Mouse (Mus musculus) kidney, embryonic 14.5 days (tissue): ENCODE measurements around the gene Klk1b26. TPM values are rescaled to one million over a fixed set of nuclear protein-coding genes. Genes with fewer than 3 reads are reported as not detected.
"Not testable (repeated sequence)": the region's sequence is repeated elsewhere in the genome, so short reads cannot be mapped to it uniquely, and the experiment has no call there.

ENCODE experiments used
- ATAC-seq: fragments of 200-750 bp; cut with Nextera tagmentation; 2 replicates; pipeline ENCODE4 v1.8.0; 2017; ENCODE audit warnings: moderate number of reproducible peaks, mild to moderate bottlenecking, moderate TSS enrichment, moderate library complexity; ENCODE audit not compliant: low FRiP score, low TSS enrichment
- H3K27ac ChIP-seq: fragments of 300-500 bp; sonication (generic); 2 replicates; pipeline ENCODE4 v1.5.1; 2014; ENCODE audit warnings: low read depth, mild to moderate bottlenecking, low read length, moderate library complexity, mixed read lengths
- H3K27me3 ChIP-seq: fragments of 300-500 bp; sonication (generic); 2 replicates; pipeline ENCODE4 v1.6.1; 2014; ENCODE audit warnings: mild to moderate bottlenecking, low read length; ENCODE audit not compliant: control insufficient read depth, insufficient read depth
- H3K36me3 ChIP-seq: fragments of 300-500 bp; sonication (generic); 2 replicates; pipeline ENCODE4 v1.6.1; 2014; ENCODE audit warnings: low read length, mixed read lengths; ENCODE audit not compliant: control insufficient read depth, insufficient read depth
- H3K4me1 ChIP-seq: fragments of 300-500 bp; sonication (generic); 2 replicates; pipeline ENCODE4 v1.6.1; 2014; ENCODE audit warnings: low read length, mixed read lengths; ENCODE audit not compliant: control insufficient read depth, insufficient read depth
- H3K4me2 ChIP-seq: fragments of 300-500 bp; sonication (generic); replicated peaks from 2 replicates; pipeline ENCODE4 v1.6.1; 2014; ENCODE audit warnings: low read depth, mild to moderate bottlenecking, low read length
- H3K4me3 ChIP-seq: fragments of 300-500 bp; sonication (generic); 2 replicates; pipeline ENCODE4 v1.5.1; 2014; ENCODE audit warnings: mild to moderate bottlenecking, low read length
- H3K9ac ChIP-seq: fragments of 300-500 bp; sonication (generic); 2 replicates; pipeline ENCODE4 v1.6.1; 2014; ENCODE audit warnings: low read depth, mild to moderate bottlenecking, low read length, moderate library complexity
- H3K9me3 ChIP-seq: fragments of 300-500 bp; sonication (generic); 2 replicates; pipeline ENCODE4 v1.6.1; 2016; ENCODE audit warnings: low read length; ENCODE audit not compliant: control insufficient read depth
- WGBS: fragments of 180-500 bp; shearing (Covaris S2); extraction: QIAGEN DNeasy Blood & Tissue Kit; methylation state at CpG from one replicate; pipeline ENCODE4 v1.1.7; 2014; 5-methylcytosine and 5-hydroxymethylcytosine counted together
- polyA plus RNA-seq: library from polyadenylated mRNA; unstranded; fragments of >200 nt; fragmentation: Nextera tagmentation; extraction: Ambion mirVana; gene quantifications from 2 replicates; pipeline ENCODE4 v1.2.1, GENCODE M21; 2014

Klk1b26 gene
- polyA plus RNA-seq, 1 experiment from 2014 or later: not detected

DNA sequence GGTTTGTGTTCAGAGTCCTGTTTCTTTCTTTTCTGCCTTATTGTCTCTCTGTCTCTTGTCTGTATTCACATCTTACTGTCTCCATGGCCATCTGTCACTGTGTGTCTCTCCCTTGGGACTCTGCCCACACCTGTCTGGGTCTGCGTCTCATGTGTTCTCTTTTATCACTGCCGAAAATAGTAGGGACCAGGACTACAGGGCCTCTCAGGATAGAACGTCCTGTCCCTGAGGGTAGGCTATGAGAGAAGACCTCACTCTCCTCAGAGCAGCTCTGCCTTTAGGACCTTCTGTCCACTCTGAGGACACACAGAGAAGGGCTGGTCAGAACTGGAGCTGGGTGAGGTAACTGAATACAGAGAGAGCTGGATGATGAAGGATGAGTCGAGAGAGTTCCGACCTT lies 3.1 kb downstream of the Klk1b26 start:
- no peak overlapping the region for H3K4me2 ChIP-seq
- no peak overlapping the region for H3K9ac ChIP-seq
- ATAC-seq: no peak
- no peaks in the 10 kb centered on the region for H3K36me3 ChIP-seq
- 88% methylated on average over 5 of the region's 5 CpGs for WGBS
- no peaks in the 10 kb centered on the region for H3K4me1 ChIP-seq
- H3K27me3 ChIP-seq: no peaks in the 10 kb centered on the region
- no peak overlapping the region for H3K27ac ChIP-seq
- no peaks in the 10 kb centered on the region for H3K9me3 ChIP-seq
- no peak overlapping the region for H3K4me3 ChIP-seq

- H3K4me2 ChIP-seq, H3K4me3 ChIP-seq, H3K9me3 ChIP-seq, H3K9ac ChIP-seq, H3K27me3 ChIP-seq, H3K36me3 ChIP-seq, H3K4me1 ChIP-seq, ATAC-seq, H3K27ac ChIP-seq: not testable (repeated sequence)
- WGBS: 73% methylated on average over 3 of the region's 3 CpGs
These were observed 40.0 kb downstream of the Klk1b26 start, which contains the start of gene Klk1b27 for GRCm38 (mm10) chr7:44051990-44052389. Klk1b27 (plus strand) TSS chr7:44052290.

Other genes starting within 250 kb of the Klk1b26 start
- gene Klk12, start 243.3 kb upstream of the Klk1b26 start, polyA plus RNA-seq: not detected in 2 replicates
- 0.27 TPM in 1 of 2 replicates, not detected in the other for gene Klk11, start 237.6 kb upstream of the Klk1b26 start, polyA plus RNA-seq
- gene Klk10, start 231.1 kb upstream of the Klk1b26 start, polyA plus RNA-seq: 0.41 and 1.3 TPM in 2 replicates
- 0.26 TPM in 1 of 2 replicates, not detected in the other for gene Klk9, start 220.3 kb upstream of the Klk1b26 start, polyA plus RNA-seq
- 38.2 and 43.5 TPM in 2 replicates for gene Klk8, start 214.6 kb upstream of the Klk1b26 start, polyA plus RNA-seq
- gene Klk7, start 200.9 kb upstream of the Klk1b26 start, polyA plus RNA-seq: 0.13 TPM in 1 of 2 replicates, not detected in the other
- not detected in 2 replicates for gene Klk6, start 187.7 kb upstream of the Klk1b26 start, polyA plus RNA-seq
- gene Klk5, start 170.2 kb upstream of the Klk1b26 start, polyA plus RNA-seq: not detected in 2 replicates
- 0.28 TPM in 1 of 2 replicates, not detected in the other for gene Klk4, start 131.0 kb upstream of the Klk1b26 start, polyA plus RNA-seq
- gene Klk15, start 78.4 kb upstream of the Klk1b26 start, polyA plus RNA-seq: not detected in 2 replicates
- gene Klk1b8, start 61.5 kb upstream of the Klk1b26 start, polyA plus RNA-seq: not detected in 2 replicates
- gene Klk1b1, start 45.4 kb upstream of the Klk1b26 start, polyA plus RNA-seq: not detected in 2 replicates
- gene Klk1b9, start 36.1 kb upstream of the Klk1b26 start, polyA plus RNA-seq: not detected in 2 replicates
- not detected in 2 replicates for gene Klk1b11, start 16.3 kb upstream of the Klk1b26 start, polyA plus RNA-seq
- gene Klk1b27, start 40.1 kb downstream of the Klk1b26 start, polyA plus RNA-seq: not detected in 2 replicates
- not detected in 2 replicates for gene Klk1b21, start 90.2 kb downstream of the Klk1b26 start, polyA plus RNA-seq
- gene Klk1b22, start 100.5 kb downstream of the Klk1b26 start, polyA plus RNA-seq: not detected in 2 replicates
- not detected in 2 replicates for gene Klk1b16, start 124.6 kb downstream of the Klk1b26 start, polyA plus RNA-seq
- not detected in 2 replicates for gene Klk1b24, start 176.1 kb downstream of the Klk1b26 start, polyA plus RNA-seq
- gene Klk1b3, start 186.0 kb downstream of the Klk1b26 start, polyA plus RNA-seq: not detected in 2 replicates
- gene Klk1b4, start 195.3 kb downstream of the Klk1b26 start, polyA plus RNA-seq: not detected in 2 replicates
- gene Klk1b5, start 203.8 kb downstream of the Klk1b26 start, polyA plus RNA-seq: not detected in 2 replicates
- 0.70 and 2.1 TPM in 2 replicates for gene Klk1, start 213.2 kb downstream of the Klk1b26 start, polyA plus RNA-seq
- not detected in 2 replicates for gene Gm36864, start 224.0 kb downstream of the Klk1b26 start, polyA plus RNA-seq
- 1.3 and 1.6 TPM in 2 replicates for gene 1700028J19Rik, start 234.5 kb downstream of the Klk1b26 start, polyA plus RNA-seq
- 119 and 143 TPM in 2 replicates for gene 2410002F23Rik, start 234.6 kb downstream of the Klk1b26 start, polyA plus RNA-seq
- gene Acp4, start 245.2 kb downstream of the Klk1b26 start, polyA plus RNA-seq: not detected in 2 replicates
- gene Gm15517, start 249.3 kb downstream of the Klk1b26 start, polyA plus RNA-seq: not detected in 2 replicates